In genomic region chr12:86110637-86111036, GRCm38 (mm10) we compare ENCODE assay signal across 10 mouse cellular contexts. TPM values are rescaled to one million over a fixed set of nuclear protein-coding genes. Genes with fewer than 3 reads are reported as not detected.
A peak's percentile ranks its signal among the peaks of the same experiment; 100 is the strongest.
DNase-seq lines count a peak whose midpoint lies in the region; ATAC-seq and TF ChIP-seq lines count a peak whose summit lies in the region.
"Had no signal": no experiment of that assay in that cellular context is flagged by ENCODE, and none has a peak within 500 bp of the region (broad histone marks: within the 10 kb centered on the region; RNA-seq: fewer than 3 reads in every experiment).

No protein-coding gene starts in this region.

- no peak overlapping the region for H3K4me3 ChIP-seq in lung, postnatal 0 days (ENCODE audit: low read depth, low read length)
- no peak overlapping the region for H3K4me3 ChIP-seq in lung, adult 2 months (replicated peaks; ENCODE audit: extremely low read depth, low read depth, low read length)
- no peak overlapping the region for H3K4me3 ChIP-seq in hindbrain, embryonic 13.5 days
- H3K4me3 ChIP-seq: limb, embryonic 15.5 days; myocyte had no signal

- ATAC-seq in lung, postnatal 0 days = no peak
- ATAC-seq in erythroblast, adult 5-6 weeks (replicated peaks; ENCODE audit: low FRiP score, poor library complexity, severe bottlenecking) = no peak
- no peak for ATAC-seq in hindbrain, embryonic 13.5 days (ENCODE audit: low FRiP score)

- no peaks in the 10 kb centered on the region for H3K4me1 ChIP-seq in lung, postnatal 0 days (ENCODE audit: insufficient read depth, low read depth, low read length)
- no peaks in the 10 kb centered on the region for H3K4me1 ChIP-seq in lung, adult 2 months (ENCODE audit: control insufficient read depth, insufficient read depth, low read length)
- peaks cover 4% of the 10 kb centered on the region; the same call in 1 of the 2 replicates for H3K4me1 ChIP-seq in hindbrain, embryonic 13.5 days (replicated peaks)
- H3K4me1 ChIP-seq: limb, embryonic 15.5 days had no signal

- no peak for TF ChIP-seq EP300 in lung, postnatal 0 days (IDR thresholded peaks at IDR 0.05)

- TF ChIP-seq POLR2A in lung, adult 2 months (IDR thresholded peaks at IDR 0.05; ENCODE audit: borderline replicate concordance, extremely low read depth, low read depth, low read length) = no peak

- no peak overlapping the region for H3K27ac ChIP-seq in lung, postnatal 0 days (ENCODE audit: low read length)
- H3K27ac ChIP-seq in hindbrain, embryonic 13.5 days = no peak overlapping the region
- H3K27ac ChIP-seq: limb, embryonic 15.5 days had no signal

- no peak overlapping the region for H3K9ac ChIP-seq in lung, postnatal 0 days (replicated peaks; ENCODE audit: low read depth)
- no peak overlapping the region for H3K9ac ChIP-seq in hindbrain, embryonic 13.5 days
- H3K9ac ChIP-seq: limb, embryonic 15.5 days had no signal

- DNase-seq in gastrocnemius, adult 18-20 months (ENCODE audit: low spot score) = peak; percentile 30
- DNase-seq in gastrocnemius, postnatal 10 days = no peak
- peak; percentile 19 for DNase-seq in lung, postnatal 0 days (ENCODE audit: low spot score)
- DNase-seq in lung, adult 2 months = no peak
- DNase-seq in c-Kit-positive CD71-positive TER-119-negative erythroid progenitor cells, embryonic 14.5 days (ENCODE audit: low read depth) = peak; percentile 2
- DNase-seq in thymus, postnatal 0 days (ENCODE audit: low spot score) = peak; percentile 19

- H3K36me3 ChIP-seq in lung, postnatal 0 days (ENCODE audit: insufficient read depth, low read length) = 0 out of 2 replicates have a peak, but pooled peaks cover 2% of the 10 kb centered on the region
- peaks cover 21% of the 10 kb centered on the region; the same call in 1 of the 2 replicates for H3K36me3 ChIP-seq in hindbrain, embryonic 13.5 days

- H3K9me3 ChIP-seq in lung, postnatal 0 days (ENCODE audit: low read length) = no peaks in the 10 kb centered on the region
- H3K9me3 ChIP-seq in hindbrain, embryonic 13.5 days = no peaks in the 10 kb centered on the region
- H3K9me3 ChIP-seq: limb, embryonic 15.5 days had no signal

- H3K4me2 ChIP-seq in lung, postnatal 0 days (replicated peaks; ENCODE audit: low read depth, low read length) = no peak overlapping the region
- no peak overlapping the region for H3K4me2 ChIP-seq in hindbrain, embryonic 13.5 days
- H3K4me2 ChIP-seq: limb, embryonic 15.5 days had no signal

- no peaks in the 10 kb centered on the region for H3K27me3 ChIP-seq in lung, postnatal 0 days (replicated peaks; ENCODE audit: insufficient read depth, low read length)
- H3K27me3 ChIP-seq in hindbrain, embryonic 13.5 days = no peaks in the 10 kb centered on the region
- H3K27me3 ChIP-seq: limb, embryonic 15.5 days had no signal

- 92% methylated on average over 2 of the region's 2 CpGs for WGBS in lung, postnatal 0 days
- WGBS in lung, adult 2 months = 94% methylated on average over 2 of the region's 2 CpGs
- WGBS in hindbrain, embryonic 13.5 days = 99% methylated on average over 2 of the region's 2 CpGs

- peak; percentile 75 for TF ChIP-seq CTCF in lung, postnatal 0 days (IDR thresholded peaks at IDR 0.05)
- no peak for TF ChIP-seq CTCF in lung, adult 2 months (IDR thresholded peaks at IDR 0.05; ENCODE audit: insufficient read depth, low read length)

RNA-seq across cellular contexts. Expression of gene Ift43, which starts 28.3 kb away (rescaled TPM):
- total RNA-seq in gastrocnemius, adult 18-20 months (2021) = 10 to 100 TPM; 10.5 to 12.7 TPM
- total RNA-seq in gastrocnemius, postnatal 10 days (2021) = 10 to 100 TPM; 12.2 to 19.2 TPM
- polyA plus RNA-seq in lung, postnatal 0 days (2015; fragmentation: Nextera tagmentation; extraction: Ambion mirVana) = 127 and 141 TPM in 2 replicates
- 32.8 and 49.6 TPM in 2 replicates for polyA plus RNA-seq in lung, adult 2 months (2012; rRNA removed)
- 13.6 and 15.6 TPM in 2 replicates for polyA plus RNA-seq in thymus, postnatal 0 days (2015; fragmentation: Nextera tagmentation; extraction: Ambion mirVana)
- not detected in 2 replicates for total RNA-seq in erythroblast, adult 5-6 weeks (2015; ENCODE audit: low replicate concordance)
- not detected in 2 replicates for total RNA-seq in erythroblast, adult 5-6 weeks (2017; ENCODE audit: low replicate concordance)
- polyA plus RNA-seq in hindbrain, embryonic 13.5 days (2015; fragmentation: Nextera tagmentation; extraction: Ambion mirVana) = 67.9 and 72.9 TPM in 2 replicates

RNA-seq across cellular contexts. Expression of gene Tgfb3, which starts 31.8 kb away (rescaled TPM):
- total RNA-seq in gastrocnemius, adult 18-20 months (2021) = 10 to 100 TPM; 41.9 to 54.3 TPM
- 10 to 100 TPM; 41.4 to 46.1 TPM for total RNA-seq in gastrocnemius, postnatal 10 days (2021)
- polyA plus RNA-seq in lung, postnatal 0 days (2015; fragmentation: Nextera tagmentation; extraction: Ambion mirVana) = 20.6 and 23.5 TPM in 2 replicates
- 24.8 and 33.9 TPM in 2 replicates for polyA plus RNA-seq in lung, adult 2 months (2012; rRNA removed)
- 2.6 and 2.9 TPM in 2 replicates for polyA plus RNA-seq in thymus, postnatal 0 days (2015; fragmentation: Nextera tagmentation; extraction: Ambion mirVana)
- not detected in 2 replicates for total RNA-seq in erythroblast, adult 5-6 weeks (2015; ENCODE audit: low replicate concordance)
- total RNA-seq in erythroblast, adult 5-6 weeks (2017; ENCODE audit: low replicate concordance) = not detected in 2 replicates
- polyA plus RNA-seq in hindbrain, embryonic 13.5 days (2015; fragmentation: Nextera tagmentation; extraction: Ambion mirVana) = 5.4 and 6.1 TPM in 2 replicates

Comparison
In these comparisons a context has a peak if more than half of its experiments do, and no peak if none do; other contexts are left out.
1. DNase-seq: peak in gastrocnemius, adult 18-20 months (single experiment), lung, postnatal 0 days (single experiment), c-Kit-positive CD71-positive TER-119-negative erythroid progenitor cells, embryonic 14.5 days (single experiment) and thymus, postnatal 0 days (single experiment); none in gastrocnemius, postnatal 10 days (single experiment) and lung, adult 2 months (single experiment).